Comparison of ENCODE assay signal across 8 mouse cellular contexts in the genomic region with DNA sequence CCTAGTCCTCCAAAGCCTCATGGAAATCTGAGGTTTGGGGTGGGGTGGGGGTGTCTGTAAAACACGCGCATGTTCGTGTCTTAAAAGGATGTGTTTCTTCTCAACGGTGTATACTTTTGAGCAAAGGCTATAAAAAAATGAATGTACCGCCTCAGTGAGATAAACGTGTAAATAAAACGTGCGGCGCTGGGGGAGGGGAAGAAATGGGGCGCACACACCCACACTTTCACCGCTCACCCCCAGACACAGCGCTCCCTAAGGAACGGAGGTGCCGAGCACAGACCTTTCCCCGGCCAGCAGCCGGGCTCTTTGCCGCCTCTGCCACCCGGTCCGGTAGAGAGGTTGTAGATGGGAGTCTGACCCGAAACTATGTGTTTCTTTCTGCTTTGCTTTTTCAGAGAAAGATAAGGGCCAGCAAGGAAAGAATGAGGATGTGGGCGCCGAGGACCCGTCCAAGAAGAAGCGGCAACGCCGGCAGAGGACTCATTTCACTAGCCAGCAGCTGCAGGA. TPM values are rescaled to one million over a fixed set of nuclear protein-coding genes. Genes with fewer than 3 reads are reported as not detected.
DNase-seq lines count a peak whose midpoint lies in the region; ATAC-seq and TF ChIP-seq lines count a peak whose summit lies in the region.
"Had no signal": no experiment of that assay in that cellular context is flagged by ENCODE, and none has a peak within 500 bp of the region (broad histone marks: within the 10 kb centered on the region; RNA-seq: fewer than 3 reads in every experiment).

No protein-coding gene starts in this region.

- H3K4me1 ChIP-seq in kidney, embryonic 16.5 days (ENCODE audit: insufficient read depth, low read length), result peaks cover 11% of the 10 kb centered on the region
- H3K4me1 ChIP-seq in embryonic facial prominence, embryonic 13.5 days, result peaks cover 20% of the 10 kb centered on the region
- no peaks in the 10 kb centered on the region for H3K4me1 ChIP-seq in intestine, postnatal 0 days (replicated peaks; ENCODE audit: control insufficient read depth, insufficient read depth, low read length)

- no peak for TF ChIP-seq CTCF in intestine, postnatal 0 days (IDR thresholded peaks at IDR 0.05; ENCODE audit: low read depth)

- H3K9ac ChIP-seq in kidney, embryonic 16.5 days (replicated peaks; ENCODE audit: low read length), result no peak overlapping the region
- peak overlapping the region; percentile 68 for H3K9ac ChIP-seq in embryonic facial prominence, embryonic 13.5 days
- H3K9ac ChIP-seq in intestine, postnatal 0 days (ENCODE audit: low read depth, low read length), result peak overlapping the region; percentile 72

- ATAC-seq in kidney, embryonic 16.5 days (ENCODE audit: low FRiP score, low TSS enrichment), result no peak
- no peak for ATAC-seq in embryonic facial prominence, embryonic 13.5 days (ENCODE audit: insufficient number of reproducible peaks, insufficient read depth, low FRiP score, low TSS enrichment, low read depth)
- peak; percentile 17; the same call in 1 of the 2 replicates for ATAC-seq in intestine, postnatal 0 days
- ATAC-seq in megakaryocyte progenitor cell, adult 5-6 weeks (replicated peaks; ENCODE audit: poor library complexity), result no peak

- H3K4me3 ChIP-seq in kidney, embryonic 16.5 days (ENCODE audit: low read length), result peak overlapping the region; percentile 55
- peak overlapping the region; percentile 53 for H3K4me3 ChIP-seq in embryonic facial prominence, embryonic 13.5 days
- peak overlapping the region; percentile 76 for H3K4me3 ChIP-seq in intestine, postnatal 0 days (ENCODE audit: low read depth, low read length)

- H3K9me3 ChIP-seq in kidney, embryonic 16.5 days (ENCODE audit: low read length), result no peaks in the 10 kb centered on the region
- H3K9me3 ChIP-seq in embryonic facial prominence, embryonic 13.5 days, result no peaks in the 10 kb centered on the region
- H3K9me3 ChIP-seq in intestine, postnatal 0 days (ENCODE audit: control insufficient read depth), result no peaks in the 10 kb centered on the region

- no peak for DNase-seq in kidney, postnatal 25 days
- peak; percentile 36 for DNase-seq in retina, postnatal 1 day
- DNase-seq in left cerebral cortex, adult 18-20 months (ENCODE audit: low spot score in 2 of 2), result no peak
- DNase-seq: left cerebral cortex, postnatal 4 days had no signal

- peaks cover 94% of the 10 kb centered on the region for H3K27me3 ChIP-seq in kidney, embryonic 16.5 days (ENCODE audit: insufficient read depth, low read length)
- peaks cover 97% of the 10 kb centered on the region for H3K27me3 ChIP-seq in embryonic facial prominence, embryonic 13.5 days
- H3K27me3 ChIP-seq in intestine, postnatal 0 days (replicated peaks; ENCODE audit: control insufficient read depth, insufficient read depth, low read length), result peaks cover 19% of the 10 kb centered on the region

- peak overlapping the region; percentile 80; the same call in 1 of the 2 replicates for H3K4me2 ChIP-seq in kidney, embryonic 16.5 days (replicated peaks; ENCODE audit: low read depth, low read length)
- H3K4me2 ChIP-seq in embryonic facial prominence, embryonic 13.5 days, result peak overlapping the region; percentile 89
- peak overlapping the region; percentile 94 for H3K4me2 ChIP-seq in intestine, postnatal 0 days (replicated peaks; ENCODE audit: low read depth)

- no peak overlapping the region for H3K27ac ChIP-seq in kidney, embryonic 16.5 days (ENCODE audit: low read length)
- H3K27ac ChIP-seq in embryonic facial prominence, embryonic 13.5 days, result peak overlapping the region; percentile 44
- peak overlapping the region; percentile 88 for H3K27ac ChIP-seq in intestine, postnatal 0 days (ENCODE audit: low read depth, low read length)

- WGBS in kidney, embryonic 16.5 days, result under 1% methylated on average over 26 of the region's 26 CpGs
- WGBS in embryonic facial prominence, embryonic 13.5 days, result 2% methylated on average over 26 of the region's 26 CpGs
- WGBS in intestine, postnatal 0 days, result 14% methylated on average over 26 of the region's 26 CpGs

- no peaks in the 10 kb centered on the region for H3K36me3 ChIP-seq in kidney, embryonic 16.5 days (ENCODE audit: insufficient read depth, low read length)
- H3K36me3 ChIP-seq in embryonic facial prominence, embryonic 13.5 days, result no peaks in the 10 kb centered on the region
- no peaks in the 10 kb centered on the region for H3K36me3 ChIP-seq in intestine, postnatal 0 days (ENCODE audit: control insufficient read depth, insufficient read depth)

RNA-seq across cellular contexts. Expression of a gene that starts 15.6 kb away (rescaled TPM):
- polyA plus RNA-seq in kidney, embryonic 16.5 days (2015; fragmentation: Nextera tagmentation; extraction: Ambion mirVana), result 7.2 and 10.3 TPM in 2 replicates
- 62.5 and 65.6 TPM in 2 replicates for polyA plus RNA-seq in embryonic facial prominence, embryonic 13.5 days (2015; fragmentation: Nextera tagmentation; extraction: Ambion mirVana)
- 12.3 and 18.3 TPM in 2 replicates for polyA plus RNA-seq in intestine, postnatal 0 days (2015; fragmentation: Nextera tagmentation; extraction: Ambion mirVana)
- total RNA-seq in megakaryocyte progenitor cell, adult 5-6 weeks (2015), result 0.30 TPM in 1 of 2 replicates, not detected in the other
- total RNA-seq in megakaryocyte progenitor cell, adult 5-6 weeks (2017), result not detected in 2 replicates
- total RNA-seq in left cerebral cortex, adult 18-20 months (2021), result not detected
- total RNA-seq: left cerebral cortex, postnatal 4 days had no signal
